Mouse (Mus musculus): ENCODE results near the gene Gm49358.

- no peak for TF ChIP-seq CTCF (IDR thresholded peaks at IDR 0.05; ENCODE audit: extremely low read depth, insufficient read length, insufficient replicate concordance, low read depth, low read length)
- no peak for TF ChIP-seq POLR2A (IDR thresholded peaks at IDR 0.05; ENCODE audit: low read depth, low read length)
Measured at GRCm38 (mm10) chr10:86807362-86807761, 43.6 kb downstream of the Gm49358 start.
